Mouse (Mus musculus) cerebral cortex, adult 2 months (tissue): Measurements from ENCODE around the gene Tlx3.

ENCODE experiments used
- WGBS: fragments of 180-500 bp; shearing (Covaris S2); methylation state at CpG from one replicate; pipeline ENCODE4 v1.1.7; 2018; 5-methylcytosine and 5-hydroxymethylcytosine counted together

Gene Tlx3

GRCm38 (mm10) chr11:33203383-33204328, at the start of gene Tlx3:
Gene Tlx3 (minus strand): TSS chr11:33203589.
- WGBS = 1% methylated on average over 81 of the region's 81 CpGs

GRCm38 (mm10) chr11:33240295-33240694, 36.9 kb upstream of the Tlx3 start:
- WGBS = 92% methylated on average over 3 of the region's 3 CpGs

- 79% methylated on average over 3 of the region's 3 CpGs for WGBS
These were observed 30.7 kb upstream of the Tlx3 start for GRCm38 (mm10) chr11:33234134-33234533.

GRCm38 (mm10) chr11:33232056-33232455, 28.7 kb upstream of the Tlx3 start:
- 91% methylated on average over 5 of the region's 5 CpGs for WGBS

GRCm38 (mm10) chr11:33228186-33228585, 24.8 kb upstream of the Tlx3 start:
- WGBS = 87% methylated on average over 2 of the region's 2 CpGs

GRCm38 (mm10) chr11:33226516-33226915, 23.1 kb upstream of the Tlx3 start:
- 89% methylated on average over 8 of the region's 8 CpGs for WGBS

GRCm38 (mm10) chr11:33221566-33222365, 18.4 kb upstream of the Tlx3 start:
- WGBS = 50% methylated on average over 11 of the region's 11 CpGs

- 72% methylated on average over 7 of the region's 7 CpGs for WGBS
These were observed 17.4 kb upstream of the Tlx3 start for GRCm38 (mm10) chr11:33220763-33221162.

GRCm38 (mm10) chr11:33217384-33218079, 14.1 kb upstream of the Tlx3 start:
- 78% methylated on average over 8 of the region's 8 CpGs for WGBS

GRCm38 (mm10) chr11:33207411-33207810, 4.0 kb upstream of the Tlx3 start:
- WGBS = 96% methylated on average over 2 of the region's 2 CpGs

GRCm38 (mm10) chr11:33204966-33205365, 1.6 kb upstream of the Tlx3 start:
- 11% methylated on average over 3 of the region's 3 CpGs for WGBS

- WGBS = 3% methylated on average over 18 of the region's 18 CpGs
These were observed 928 bp upstream of the Tlx3 start for GRCm38 (mm10) chr11:33204329-33204705.

GRCm38 (mm10) chr11:33202972-33203371, 417 bp downstream of the Tlx3 start:
- WGBS = 3% methylated on average over 47 of the region's 47 CpGs

- 1% methylated on average over 37 of the region's 37 CpGs for WGBS
These were observed 1.1 kb downstream of the Tlx3 start for GRCm38 (mm10) chr11:33202296-33202695.

- WGBS = 3% methylated on average over 19 of the region's 19 CpGs
These were observed 1.8 kb downstream of the Tlx3 start for GRCm38 (mm10) chr11:33201626-33202010.

- WGBS = 1% methylated on average over 76 of the region's 76 CpGs
These were observed 2.4 kb downstream of the Tlx3 start for GRCm38 (mm10) chr11:33200764-33201625.

GRCm38 (mm10) chr11:33199906-33200763, 3.3 kb downstream of the Tlx3 start:
- WGBS = 2% methylated on average over 45 of the region's 45 CpGs

- WGBS = 8% methylated on average over 15 of the region's 15 CpGs
These were observed 4.3 kb downstream of the Tlx3 start for GRCm38 (mm10) chr11:33199117-33199514.

- WGBS = 24% methylated on average over 22 of the region's 22 CpGs
These were observed 4.9 kb downstream of the Tlx3 start for GRCm38 (mm10) chr11:33198351-33199116.
